12 mouse cellular contexts compared by ENCODE assay signal in the genomic region with DNA sequence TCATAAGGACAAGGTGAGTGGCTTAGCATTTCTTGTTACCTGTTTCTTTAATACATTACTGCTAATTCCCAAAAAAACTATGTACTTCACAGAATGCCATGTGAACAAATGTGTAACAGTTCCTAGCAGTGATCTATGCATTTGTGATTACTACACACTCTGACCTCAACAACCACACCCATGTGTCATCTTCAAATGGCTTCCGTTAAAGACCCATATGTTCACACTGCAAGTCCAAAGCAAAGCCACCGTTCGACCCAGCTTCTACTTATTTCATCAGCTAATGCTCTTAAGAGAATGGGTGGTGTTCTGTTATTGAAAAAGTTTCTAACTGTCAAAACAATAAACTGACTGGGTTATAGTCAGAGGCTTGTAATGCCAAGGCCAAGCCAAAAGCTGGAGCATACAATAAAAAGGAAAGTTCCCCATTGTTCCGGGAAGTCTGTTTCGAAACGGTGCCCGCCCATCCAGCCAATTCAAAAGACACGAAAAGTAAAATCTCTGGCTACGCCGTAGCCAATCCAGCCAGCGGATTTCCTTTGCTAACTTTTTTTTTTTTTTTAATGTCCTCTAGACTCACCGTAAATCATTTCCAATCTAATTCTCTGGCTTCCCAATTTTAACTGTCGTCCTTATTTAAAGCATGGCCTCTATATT.
A peak's percentile ranks its signal among the peaks of the same experiment; 100 is the strongest.
DNase-seq lines count a peak whose midpoint lies in the region; ATAC-seq and TF ChIP-seq lines count a peak whose summit lies in the region.
"Had no signal": no experiment of that assay in that cellular context is flagged by ENCODE, and none has a peak within 500 bp of the region (broad histone marks: within the 10 kb centered on the region; RNA-seq: fewer than 3 reads in every experiment).

No protein-coding gene starts in this region.

- no peak overlapping the region for H3K9ac ChIP-seq in intestine, embryonic 16.5 days (ENCODE audit: low read depth, low read length)
- H3K9ac ChIP-seq: liver, embryonic 15.5 days had no signal

- peaks cover 34% of the 10 kb centered on the region for H3K4me1 ChIP-seq in spleen, adult 2 months (ENCODE audit: control insufficient read depth, insufficient read depth, insufficient read length)
- H3K4me1 ChIP-seq in intestine, embryonic 16.5 days (ENCODE audit: control insufficient read depth, insufficient read depth, low read length) = peaks cover 28% of the 10 kb centered on the region

- no peaks in the 10 kb centered on the region for H3K9me3 ChIP-seq in intestine, embryonic 16.5 days (ENCODE audit: control insufficient read depth, low read length)
- H3K9me3 ChIP-seq: liver, embryonic 15.5 days had no signal

- peak overlapping the region; percentile 33; the same call in 1 of the 2 replicates for H3K4me3 ChIP-seq in spleen, adult 2 months (ENCODE audit: extremely low read depth, insufficient read depth, insufficient read length)
- H3K4me3 ChIP-seq in intestine, embryonic 16.5 days (ENCODE audit: low read length) = no peak overlapping the region
- H3K4me3 ChIP-seq: erythroblast, embryonic 14.5 days; liver, embryonic 15.5 days had no signal

- 46% methylated on average over 13 of the region's 13 CpGs for WGBS in spleen, adult 2 months
- 72% methylated on average over 13 of the region's 13 CpGs for WGBS in intestine, embryonic 16.5 days

- ATAC-seq in intestine, embryonic 16.5 days = no peak

- H3K27ac ChIP-seq in spleen, adult 2 months (ENCODE audit: insufficient read depth, low read length) = peak overlapping the region; percentile 75
- H3K27ac ChIP-seq in intestine, embryonic 16.5 days (ENCODE audit: low read length) = no peak overlapping the region
- H3K27ac ChIP-seq: liver, embryonic 15.5 days had no signal

- peak; percentile 18 to 25 for DNase-seq in adrenal gland, postnatal 36 days
- DNase-seq in adrenal gland, adult 8-10 months = no peak
- DNase-seq in spleen, adult 2 months (ENCODE audit: low read depth in 1 of 2, low spot score in 2 of 2) = no peak
- DNase-seq in spleen, postnatal 14 days (ENCODE audit: low spot score in 2 of 2) = no peak
- peak; percentile 52 for DNase-seq in kidney, postnatal 14 days
- DNase-seq in layer of hippocampus, postnatal 10 days (ENCODE audit: low spot score in 2 of 2) = no peak
- DNase-seq in right cerebral cortex, postnatal 36 days (ENCODE audit: low spot score in 2 of 2) = no peak
- DNase-seq: gastrocnemius, postnatal 10 days; thymus, postnatal 25 days had no signal

- TF ChIP-seq CTCF in spleen, adult 2 months (IDR thresholded peaks at IDR 0.05; ENCODE audit: extremely low read depth, insufficient read depth, insufficient read length, insufficient replicate concordance) = no peak

- TF ChIP-seq POLR2A in spleen, adult 2 months (IDR thresholded peaks at IDR 0.05; ENCODE audit: low read depth, low read length) = no peak

- no peak overlapping the region for H3K4me2 ChIP-seq in intestine, embryonic 16.5 days (ENCODE audit: low read depth, low read length)
- H3K4me2 ChIP-seq: liver, embryonic 15.5 days had no signal

- no peaks in the 10 kb centered on the region for H3K27me3 ChIP-seq in spleen, adult 2 months (ENCODE audit: control insufficient read depth, insufficient read depth, low read length)
- H3K27me3 ChIP-seq in intestine, embryonic 16.5 days (replicated peaks; ENCODE audit: control insufficient read depth, insufficient read depth, low read length) = no peaks in the 10 kb centered on the region
- H3K27me3 ChIP-seq: liver, embryonic 15.5 days had no signal

- H3K36me3 ChIP-seq in spleen, adult 2 months (ENCODE audit: control insufficient read depth, insufficient read depth, low read length) = no peaks in the 10 kb centered on the region
- H3K36me3 ChIP-seq in intestine, embryonic 16.5 days (ENCODE audit: control insufficient read depth, insufficient read depth, low read length) = no peaks in the 10 kb centered on the region
- H3K36me3 ChIP-seq: liver, embryonic 15.5 days had no signal

Comparison
In these comparisons a context has a peak if more than half of its experiments do, and no peak if none do; other contexts are left out.
1. DNase-seq: peak in adrenal gland, postnatal 36 days (2 of 2) and kidney, postnatal 14 days (single experiment); none in adrenal gland, adult 8-10 months (single experiment), spleen, adult 2 months (0 of 2), spleen, postnatal 14 days (0 of 2), layer of hippocampus, postnatal 10 days (0 of 2) and right cerebral cortex, postnatal 36 days (0 of 2).